Mouse (Mus musculus) hindbrain, embryonic 14.5 days (tissue): ENCODE data around the gene Sapcd2. TPM values are rescaled to one million over a fixed set of nuclear protein-coding genes. Genes with fewer than 3 reads are reported as not detected.
A peak's percentile ranks its signal among the peaks of the same experiment; 100 is the strongest.

Source experiments
- ATAC-seq: fragments of 200-750 bp; cut with Nextera tagmentation; 2 replicates; pipeline ENCODE4 v1.8.0; 2017; ENCODE audit warnings: moderate number of reproducible peaks, mild to moderate bottlenecking, moderate TSS enrichment, moderate library complexity; ENCODE audit not compliant: low FRiP score
- DNase-seq: peaks from one replicate; pipeline ENCODE4 v3.0.0-alpha.2; 2015; ENCODE audit warnings: low spot score
- H3K27ac ChIP-seq: fragments of 300-500 bp; sonication (generic); 2 replicates; pipeline ENCODE4 v1.5.1; 2014; ENCODE audit warnings: mild to moderate bottlenecking, moderate library complexity
- H3K27me3 ChIP-seq: fragments of 300-500 bp; sonication (generic); 2 replicates; pipeline ENCODE4 v1.6.1; 2014; ENCODE audit warnings: mild to moderate bottlenecking, low read length, mixed read lengths; ENCODE audit not compliant: control insufficient read depth, insufficient read depth
- H3K36me3 ChIP-seq: fragments of 300-500 bp; sonication (generic); replicated peaks from 2 replicates; pipeline ENCODE4 v1.6.1; 2014; ENCODE audit not compliant: control insufficient read depth, insufficient read depth
- H3K4me1 ChIP-seq: fragments of 300-500 bp; sonication (generic); replicated peaks from 2 replicates; pipeline ENCODE4 v1.6.1; 2014; ENCODE audit warnings: antibody characterized with exemption, low read length, mixed read lengths; ENCODE audit not compliant: control insufficient read depth, insufficient read depth
- H3K4me2 ChIP-seq: fragments of 300-500 bp; sonication (generic); replicated peaks from 2 replicates; pipeline ENCODE4 v1.6.1; 2014; ENCODE audit warnings: mild to moderate bottlenecking, moderate library complexity
- H3K4me3 ChIP-seq: fragments of 300-500 bp; sonication (generic); replicated peaks from 2 replicates; pipeline ENCODE4 v1.5.1; 2014; ENCODE audit warnings: mild to moderate bottlenecking, low read length
- H3K9ac ChIP-seq: fragments of 300-500 bp; sonication (generic); 2 replicates; pipeline ENCODE4 v1.6.1; 2014
- H3K9me3 ChIP-seq: fragments of 300-500 bp; sonication (generic); 2 replicates; pipeline ENCODE4 v1.6.1; 2016; ENCODE audit warnings: low read length; ENCODE audit not compliant: control insufficient read depth
- WGBS: fragments of 180-500 bp; shearing (Covaris S2); extraction: QIAGEN DNeasy Blood & Tissue Kit; methylation state at CpG from one replicate; pipeline ENCODE4 v1.1.7; 2014; 5-methylcytosine and 5-hydroxymethylcytosine counted together
- polyA plus RNA-seq: library from polyadenylated mRNA; unstranded; fragments of >200 nt; fragmentation: Nextera tagmentation; extraction: Ambion mirVana; gene quantifications from 2 replicates; pipeline ENCODE4 v1.2.1, GENCODE M21; 2014

The Sapcd2 gene
- polyA plus RNA-seq, 1 experiment from 2014 or later: 10.0 TPM

DNA sequence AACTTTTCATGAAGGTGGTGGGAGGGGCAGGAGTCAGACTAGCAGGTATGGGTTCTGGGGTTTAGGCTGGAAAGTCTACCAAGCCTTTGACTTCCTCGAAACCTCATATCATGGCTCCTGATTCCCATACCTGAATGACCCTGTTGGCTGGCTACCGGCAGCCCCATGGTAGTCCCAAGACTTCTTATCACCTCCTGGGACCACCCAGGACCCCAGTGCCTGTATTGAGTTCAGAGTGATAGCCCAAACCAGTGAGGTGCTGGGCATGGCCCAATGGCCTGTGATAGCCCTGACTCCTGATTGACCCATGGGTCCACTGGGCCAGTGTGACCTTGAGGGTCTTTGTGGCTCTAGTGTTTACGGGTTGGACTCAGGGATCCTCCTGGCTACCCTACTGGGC is 21.4 kb upstream of the Sapcd2 start:
- no peak overlapping the region for H3K4me3 ChIP-seq
- DNase-seq: no peak
- H3K4me2 ChIP-seq: no peak overlapping the region
- H3K27me3 ChIP-seq: no peaks in the 10 kb centered on the region
- H3K4me1 ChIP-seq: peaks cover 8% of the 10 kb centered on the region
- no peak overlapping the region for H3K27ac ChIP-seq
- WGBS: 96% methylated on average over 3 of the region's 3 CpGs
- peaks cover 86% of the 10 kb centered on the region for H3K36me3 ChIP-seq
- no peaks in the 10 kb centered on the region for H3K9me3 ChIP-seq
- no peak for ATAC-seq
- H3K9ac ChIP-seq: no peak overlapping the region

DNA sequence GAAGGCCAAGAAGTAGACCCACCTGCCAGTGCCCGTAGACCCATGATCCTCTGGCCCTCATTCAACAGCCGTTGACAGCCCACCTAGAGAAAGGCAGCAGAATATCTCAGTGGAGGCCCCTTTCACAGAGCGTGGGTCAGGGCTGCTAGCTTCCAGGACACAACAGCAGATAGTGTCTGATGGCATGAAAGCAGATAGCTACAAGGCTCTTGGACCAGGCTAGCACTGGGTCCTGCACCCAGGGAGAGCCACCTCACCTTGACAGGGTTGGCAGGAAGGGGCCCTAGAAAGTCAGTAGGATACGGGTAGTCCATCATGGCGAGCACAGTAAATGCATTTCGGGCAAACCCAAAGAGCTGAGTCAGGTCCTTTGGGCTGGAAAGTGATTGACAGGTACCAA is 17.9 kb upstream of the Sapcd2 start:
- Histone ChIP-seq H3K4me2 (no peak overlapping the region), H3K4me3 (no peak overlapping the region), H3K4me1 (peaks cover 20% of the 10 kb centered on the region), H3K9ac (no peak overlapping the region), H3K27me3 (no peaks in the 10 kb centered on the region), H3K36me3 (peaks cover 51% of the 10 kb centered on the region), H3K9me3 (no peaks in the 10 kb centered on the region), H3K27ac (no peak overlapping the region)
- ATAC-seq (no peak), DNase-seq (no peak)
- 89% methylated on average over 6 of the region's 6 CpGs for WGBS

- H3K27ac ChIP-seq: no peak overlapping the region
These were observed 16.6 kb upstream of the Sapcd2 start for GRCm38 (mm10) chr2:25355419-25356066.

DNA sequence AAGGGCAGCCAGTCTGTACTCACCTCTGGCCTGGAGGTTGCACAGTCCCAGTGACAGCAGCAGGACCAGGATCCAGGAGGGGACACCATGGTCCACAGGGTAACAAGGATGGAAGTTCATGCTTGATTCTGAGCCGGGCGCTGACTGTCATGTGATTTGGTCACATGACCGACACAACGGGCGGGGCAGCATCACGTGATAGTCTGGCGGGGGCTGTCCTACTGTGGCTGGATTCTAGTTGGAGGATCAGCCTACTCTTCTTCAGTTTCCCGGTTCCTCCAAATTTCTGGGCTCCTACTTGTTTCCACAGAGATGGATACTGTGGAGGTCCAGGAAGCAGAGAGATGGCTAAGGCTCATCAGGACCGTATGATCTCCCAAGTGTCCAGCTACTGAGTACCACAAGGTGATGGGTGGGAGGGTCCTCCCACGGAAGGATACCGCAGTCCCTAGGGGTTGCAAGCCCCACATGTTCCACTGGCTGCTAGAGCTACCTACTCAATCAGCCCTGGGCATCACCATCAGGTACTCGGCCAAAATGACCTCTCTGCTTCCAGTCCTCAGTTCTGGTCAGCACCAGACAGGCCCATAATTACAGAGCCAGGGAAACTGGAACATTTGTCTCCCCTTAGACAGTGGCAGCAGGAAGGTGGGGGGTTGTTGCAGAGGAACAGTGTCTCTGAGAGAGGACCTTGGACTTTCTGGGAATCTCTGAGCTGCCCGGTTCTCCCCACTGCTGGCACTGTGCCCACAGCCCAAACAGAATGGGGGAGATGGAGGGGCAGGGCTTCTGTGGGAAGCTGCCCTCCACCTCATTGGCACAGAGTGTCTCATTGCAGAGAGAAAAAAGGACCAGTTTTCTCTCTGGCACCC is 15.7 kb upstream of the Sapcd2 start, which contains the start of gene Dpp7:
Gene Dpp7, minus strand, starts transcription at position 152 of the 872 bp plus-strand sequence.
- peak within 1 kb of the TSS; percentile 95 for H3K4me2 ChIP-seq
- WGBS: 6% methylated on average over 13 of the region's 13 CpGs
- H3K27me3 ChIP-seq: no peaks in the 10 kb centered on the region
- H3K9ac ChIP-seq: peak within 1 kb of the TSS; percentile 76
- DNase-seq (peak; percentile 86), ATAC-seq (peak; percentile 88)
- H3K4me1 ChIP-seq: peaks cover 20% of the 10 kb centered on the region
- no peaks in the 10 kb centered on the region for H3K9me3 ChIP-seq
- peaks cover 29% of the 10 kb centered on the region for H3K36me3 ChIP-seq
- H3K27ac ChIP-seq: no peak within 1 kb of the TSS
- H3K4me3 ChIP-seq: peak within 1 kb of the TSS; percentile 55

More at GRCm38 (mm10) chr2:25355419-25356066, 16.6 kb upstream of the Sapcd2 start:
- Histone ChIP-seq H3K9me3 (no peaks in the 10 kb centered on the region), H3K27me3 (no peaks in the 10 kb centered on the region), H3K4me3 (peak overlapping the region; percentile 55), H3K4me1 (peaks cover 20% of the 10 kb centered on the region), H3K4me2 (peak overlapping the region; percentile 95), H3K9ac (peak overlapping the region; percentile 76), H3K36me3 (peaks cover 38% of the 10 kb centered on the region)
- WGBS: 42% methylated on average over 18 of the region's 18 CpGs
- DNase-seq: no peak
- 0 out of 2 replicates have a peak, but pooled peaks have one; percentile 18 for ATAC-seq

DNA sequence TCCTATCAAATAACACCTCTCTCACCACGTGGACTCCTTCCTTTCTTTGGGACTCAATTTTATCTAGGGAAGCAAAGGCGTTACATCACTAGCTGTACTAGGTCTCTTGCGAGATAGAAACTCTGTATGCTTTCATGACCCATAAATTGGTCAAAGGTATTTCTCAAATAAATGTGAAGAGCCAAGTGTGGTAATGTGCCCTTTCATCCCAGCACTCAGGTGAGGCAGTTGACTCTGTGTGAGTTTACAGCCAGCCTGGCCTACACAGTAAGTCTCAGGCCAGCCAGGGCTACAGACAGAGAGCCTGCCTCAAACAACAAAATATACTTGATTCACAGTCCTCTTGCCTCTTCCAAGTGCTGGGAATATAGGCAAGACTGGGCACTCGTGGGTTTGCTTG is 12.3 kb upstream of the Sapcd2 start:
- Histone ChIP-seq H3K27me3 (peaks cover 14% of the 10 kb centered on the region), H3K9me3 (no peaks in the 10 kb centered on the region), H3K9ac (no peak overlapping the region), H3K4me3 (no peak overlapping the region), H3K27ac (no peak overlapping the region), H3K36me3 (no peaks in the 10 kb centered on the region), H3K4me1 (peaks cover 23% of the 10 kb centered on the region), H3K4me2 (no peak overlapping the region)
- DNase-seq (no peak), ATAC-seq (no peak)
- 87% methylated on average over 4 of the region's 4 CpGs for WGBS

DNA sequence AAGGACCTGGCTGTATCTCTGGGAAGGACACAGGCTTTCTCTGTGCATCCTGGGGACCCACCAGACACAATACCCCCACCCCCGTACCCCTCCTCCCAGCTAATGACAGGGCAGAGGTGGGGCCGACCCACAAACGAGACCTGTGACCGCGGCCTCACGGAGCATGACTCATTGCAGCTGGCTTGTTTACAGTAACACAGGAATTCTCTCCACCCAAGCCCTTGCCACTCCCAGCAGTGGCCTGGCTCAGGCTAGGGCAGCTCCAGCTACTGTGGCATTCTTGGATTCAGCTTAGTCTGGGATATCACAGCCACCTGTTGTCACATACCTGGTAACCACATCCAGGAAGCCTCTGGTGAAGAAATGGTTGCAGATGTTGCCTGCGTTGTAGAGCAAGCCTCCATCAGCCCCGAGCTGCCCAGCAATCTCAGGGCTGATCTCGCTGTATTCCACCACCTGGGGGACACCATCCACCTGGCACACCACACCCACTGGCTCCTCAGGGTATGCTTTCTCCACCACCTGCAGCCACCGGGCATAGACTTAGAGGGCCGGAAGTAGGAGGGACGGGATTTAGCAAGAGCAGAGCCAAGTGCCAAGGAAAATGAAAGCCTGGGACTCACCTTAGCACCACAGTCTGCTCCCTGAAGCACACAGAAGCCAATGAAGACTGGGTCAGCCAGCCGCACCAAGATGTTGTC is 8.5 kb upstream of the Sapcd2 start:
- ATAC-seq: no peak
- H3K27me3 ChIP-seq: peaks cover 33% of the 10 kb centered on the region
- no peak overlapping the region for H3K9ac ChIP-seq
- DNase-seq: no peak
- H3K9me3 ChIP-seq: no peaks in the 10 kb centered on the region
- H3K36me3 ChIP-seq: no peaks in the 10 kb centered on the region
- no peak overlapping the region for H3K27ac ChIP-seq
- no peak overlapping the region for H3K4me2 ChIP-seq
- 64% methylated on average over 13 of the region's 13 CpGs for WGBS
- H3K4me3 ChIP-seq: no peak overlapping the region
- 0 out of 2 replicates have a peak, but pooled peaks cover 11% of the 10 kb centered on the region for H3K4me1 ChIP-seq

DNA sequence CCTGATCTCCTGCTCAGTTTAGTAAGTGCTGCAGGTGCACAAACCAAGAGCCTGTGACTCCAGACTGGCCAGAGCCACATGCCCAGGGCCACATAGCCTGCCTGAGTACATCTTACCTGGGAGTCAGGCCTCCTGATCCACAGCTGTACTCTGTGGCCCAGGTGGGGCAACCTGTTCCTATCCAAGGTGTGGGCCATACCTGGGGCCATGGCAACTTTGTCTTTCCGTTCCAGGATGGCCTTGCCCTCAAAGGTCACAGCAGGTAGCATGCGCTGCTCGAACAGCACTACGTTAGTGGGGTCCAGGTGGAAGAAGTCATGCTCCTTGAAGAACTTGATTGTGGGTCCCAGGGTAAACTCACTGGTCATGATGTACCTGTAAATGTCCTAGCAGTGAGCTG is 7.8 kb upstream of the Sapcd2 start:
- H3K9me3 ChIP-seq: no peaks in the 10 kb centered on the region
- 92% methylated on average over 4 of the region's 4 CpGs for WGBS
- 0 out of 2 replicates have a peak, but pooled peaks cover 11% of the 10 kb centered on the region for H3K4me1 ChIP-seq
- H3K4me2 ChIP-seq: peak overlapping the region; percentile 99
- DNase-seq: no peak
- H3K9ac ChIP-seq: no peak overlapping the region
- no peak for ATAC-seq
- peaks cover 33% of the 10 kb centered on the region for H3K27me3 ChIP-seq
- no peak overlapping the region for H3K27ac ChIP-seq
- no peaks in the 10 kb centered on the region for H3K36me3 ChIP-seq
- H3K4me3 ChIP-seq: 0 out of 2 replicates have a peak overlapping the region, but pooled peaks have one; percentile 55

GRCm38 (mm10) chr2:25364761-25365090 is 7.4 kb upstream of the Sapcd2 start:
- ATAC-seq (no peak), DNase-seq (no peak)
- H3K4me2 ChIP-seq: peak overlapping the region; percentile 99
- no peaks in the 10 kb centered on the region for H3K9me3 ChIP-seq
- H3K27ac ChIP-seq: no peak overlapping the region
- 29% methylated on average over 9 of the region's 9 CpGs for WGBS
- H3K4me3 ChIP-seq: peak overlapping the region; percentile 55
- 0 out of 2 replicates have a peak, but pooled peaks cover 11% of the 10 kb centered on the region for H3K4me1 ChIP-seq
- H3K9ac ChIP-seq: peak overlapping the region; percentile 72
- peaks cover 33% of the 10 kb centered on the region for H3K27me3 ChIP-seq
- no peaks in the 10 kb centered on the region for H3K36me3 ChIP-seq
